Mouse (Mus musculus) heart, embryonic 14.5 days (tissue): ENCODE data around the gene Rhbdd2. TPM values are rescaled to one million over a fixed set of nuclear protein-coding genes. Genes with fewer than 3 reads are reported as not detected.

Source experiments
- ATAC-seq: fragments of 200-750 bp; cut with Nextera tagmentation; 2 replicates; pipeline ENCODE4 v1.8.0; 2017; ENCODE audit warnings: low read depth, moderate TSS enrichment; ENCODE audit not compliant: insufficient number of reproducible peaks, insufficient read depth, low FRiP score
- H3K27ac ChIP-seq, 2 experiments: fragments of 200-500 bp in 1 of 2; fragments of 300-500 bp in 1 of 2; sonication (generic) in 1 of 2; replicated peaks in 1 of 2; 2 replicates each; pipeline ENCODE4 v1.5.1; 2012 to 2014; ENCODE audit warnings: low read depth in 2 of 2, low read length in 2 of 2, control low read depth in 1 of 2, mild to moderate bottlenecking in 1 of 2, mixed read lengths in 1 of 2; ENCODE audit not compliant: control insufficient read depth in 1 of 2, insufficient read depth in 1 of 2
- H3K27me3 ChIP-seq: fragments of 300-500 bp; sonication (generic); 2 replicates; pipeline ENCODE4 v1.6.1; 2014; ENCODE audit warnings: mild to moderate bottlenecking, low read length, control low read depth; ENCODE audit not compliant: control insufficient read depth, insufficient read depth
- H3K36me3 ChIP-seq: fragments of 300-500 bp; sonication (generic); 2 replicates; pipeline ENCODE4 v1.6.1; 2014; ENCODE audit warnings: mild to moderate bottlenecking, control low read depth, low read length, mixed read lengths; ENCODE audit not compliant: control insufficient read depth, insufficient read depth
- H3K4me1 ChIP-seq, 2 experiments: fragments of 200-500 bp in 1 of 2; fragments of 300-500 bp in 1 of 2; sonication (generic) in 1 of 2; 2 replicates each; pipeline ENCODE4 v1.6.1; 2012 to 2014; ENCODE audit warnings: low read length in 2 of 2, control low read depth in 1 of 2, mixed read lengths in 1 of 2; ENCODE audit not compliant: control insufficient read depth in 2 of 2, insufficient read depth in 2 of 2
- H3K4me2 ChIP-seq: fragments of 300-500 bp; sonication (generic); 2 replicates; pipeline ENCODE4 v1.6.1; 2014; ENCODE audit warnings: mild to moderate bottlenecking, low read length
- H3K4me3 ChIP-seq, 2 experiments: fragments of 200-500 bp in 1 of 2; fragments of 300-500 bp in 1 of 2; sonication (generic) in 1 of 2; 2 replicates each; pipeline ENCODE4 v1.5.1; 2012 to 2014; ENCODE audit warnings: low read length in 2 of 2, mild to moderate bottlenecking in 2 of 2, control low read depth in 1 of 2, low read depth in 1 of 2, moderate library complexity in 1 of 2; ENCODE audit not compliant: control insufficient read depth in 1 of 2, insufficient read depth in 1 of 2
- H3K9ac ChIP-seq: fragments of 300-500 bp; sonication (generic); 2 replicates; pipeline ENCODE4 v1.6.1; 2014; ENCODE audit warnings: mild to moderate bottlenecking, low read length
- H3K9me3 ChIP-seq: fragments of 300-500 bp; sonication (generic); 2 replicates; pipeline ENCODE4 v1.6.1; 2016; ENCODE audit warnings: low read length, control low read depth; ENCODE audit not compliant: control insufficient read depth
- WGBS: fragments of 180-500 bp; shearing (Covaris S2); extraction: QIAGEN DNeasy Blood & Tissue Kit; methylation state at CpG from one replicate; pipeline ENCODE4 v1.1.7; 2014; 5-methylcytosine and 5-hydroxymethylcytosine counted together
- polyA plus RNA-seq: library from polyadenylated mRNA; unstranded; fragments of >200 nt; fragmentation: Nextera tagmentation; extraction: Ambion mirVana; gene quantifications from 2 replicates; pipeline ENCODE4 v1.2.1, GENCODE M21; 2014

Rhbdd2 gene
- polyA plus RNA-seq, 1 experiment from 2014 or later = 36.7 TPM

DNA sequence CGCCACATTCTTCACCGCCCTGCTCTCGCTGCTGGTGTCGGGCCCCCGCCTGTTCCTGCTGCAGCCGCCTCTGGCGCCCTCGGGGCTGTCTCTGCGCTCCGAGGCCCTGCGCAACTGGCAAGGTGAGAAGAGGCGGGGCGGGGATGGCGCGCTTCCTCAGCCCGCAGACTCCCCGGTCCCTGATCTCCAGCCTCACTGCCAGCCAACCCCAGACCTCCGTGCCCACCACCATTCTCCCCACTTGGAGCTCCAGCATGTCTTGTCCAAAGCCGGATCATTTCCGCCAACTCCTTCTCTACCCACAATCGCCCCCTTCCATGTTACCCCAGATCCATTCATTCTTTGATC, 353 bp downstream of the Rhbdd2 start:
- 0% methylated on average over 21 of the region's 21 CpGs for WGBS
- H3K4me2 ChIP-seq = peak overlapping the region; percentile 86
- no peaks in the 10 kb centered on the region for H3K27me3 ChIP-seq
- H3K9me3 ChIP-seq = no peaks in the 10 kb centered on the region
- peak; percentile 68 for ATAC-seq
- H3K4me3 ChIP-seq = peak overlapping the region; percentile 84 to 86
- peaks cover 0 to 8% of the 10 kb centered on the region in 2 experiments; a peak in 2 of 4 replicates for H3K4me1 ChIP-seq
- peaks cover 28% of the 10 kb centered on the region for H3K36me3 ChIP-seq
- peak overlapping the region; percentile 74 to 77 for H3K27ac ChIP-seq
- peak overlapping the region; percentile 88 for H3K9ac ChIP-seq

- WGBS = 64% methylated on average over 6 of the region's 7 CpGs
- Histone ChIP-seq H3K4me3 (no peak overlapping the region), H3K4me1 (no peaks in the 10 kb centered on the region), H3K4me2 (no peak overlapping the region), H3K9me3 (no peaks in the 10 kb centered on the region), H3K9ac (no peak overlapping the region), H3K27me3 (no peaks in the 10 kb centered on the region), H3K27ac (no peak overlapping the region; a peak in 1 of 4 replicates), H3K36me3 (peaks cover 58% of the 10 kb centered on the region)
- ATAC-seq = no peak
These were observed 7.5 kb downstream of the Rhbdd2 start for GRCm38 (mm10) chr5:135639760-135640458.

DNA sequence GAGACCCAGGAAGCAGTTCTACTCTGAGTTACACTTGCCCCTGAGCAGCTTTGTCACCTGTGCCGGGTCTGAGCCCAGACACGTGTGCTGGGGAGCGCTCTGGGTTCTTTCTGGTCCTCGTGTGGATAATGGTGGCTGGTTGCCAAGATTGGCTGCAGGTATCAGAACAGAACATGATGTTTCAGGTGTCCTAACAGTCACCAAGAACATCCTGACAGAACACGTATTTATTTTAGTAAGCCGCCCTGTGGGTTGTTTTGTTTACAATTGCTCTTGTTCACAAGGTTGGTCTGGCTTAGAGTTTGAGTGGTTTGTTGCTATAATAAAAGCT, 8.0 kb downstream of the Rhbdd2 start:
- no peaks in the 10 kb centered on the region for H3K9me3 ChIP-seq
- H3K36me3 ChIP-seq = peaks cover 53% of the 10 kb centered on the region
- H3K4me3 ChIP-seq = no peak overlapping the region
- H3K4me2 ChIP-seq = no peak overlapping the region
- H3K27ac ChIP-seq = no peak overlapping the region
- no peaks in the 10 kb centered on the region for H3K4me1 ChIP-seq
- no peak for ATAC-seq
- no peak overlapping the region for H3K9ac ChIP-seq
- 80% methylated on average over 6 of the region's 6 CpGs for WGBS
- no peaks in the 10 kb centered on the region for H3K27me3 ChIP-seq

- Histone ChIP-seq H3K4me1 (no peaks in the 10 kb centered on the region), H3K4me3 (no peak overlapping the region), H3K9me3 (no peaks in the 10 kb centered on the region), H3K27ac (no peak overlapping the region), H3K4me2 (no peak overlapping the region), H3K27me3 (no peaks in the 10 kb centered on the region), H3K9ac (no peak overlapping the region), H3K36me3 (peaks cover 47% of the 10 kb centered on the region)
- WGBS = 93% methylated on average over 1 of the region's 1 CpGs
- no peak for ATAC-seq
These were observed 8.6 kb downstream of the Rhbdd2 start for GRCm38 (mm10) chr5:135641028-135641427.

DNA sequence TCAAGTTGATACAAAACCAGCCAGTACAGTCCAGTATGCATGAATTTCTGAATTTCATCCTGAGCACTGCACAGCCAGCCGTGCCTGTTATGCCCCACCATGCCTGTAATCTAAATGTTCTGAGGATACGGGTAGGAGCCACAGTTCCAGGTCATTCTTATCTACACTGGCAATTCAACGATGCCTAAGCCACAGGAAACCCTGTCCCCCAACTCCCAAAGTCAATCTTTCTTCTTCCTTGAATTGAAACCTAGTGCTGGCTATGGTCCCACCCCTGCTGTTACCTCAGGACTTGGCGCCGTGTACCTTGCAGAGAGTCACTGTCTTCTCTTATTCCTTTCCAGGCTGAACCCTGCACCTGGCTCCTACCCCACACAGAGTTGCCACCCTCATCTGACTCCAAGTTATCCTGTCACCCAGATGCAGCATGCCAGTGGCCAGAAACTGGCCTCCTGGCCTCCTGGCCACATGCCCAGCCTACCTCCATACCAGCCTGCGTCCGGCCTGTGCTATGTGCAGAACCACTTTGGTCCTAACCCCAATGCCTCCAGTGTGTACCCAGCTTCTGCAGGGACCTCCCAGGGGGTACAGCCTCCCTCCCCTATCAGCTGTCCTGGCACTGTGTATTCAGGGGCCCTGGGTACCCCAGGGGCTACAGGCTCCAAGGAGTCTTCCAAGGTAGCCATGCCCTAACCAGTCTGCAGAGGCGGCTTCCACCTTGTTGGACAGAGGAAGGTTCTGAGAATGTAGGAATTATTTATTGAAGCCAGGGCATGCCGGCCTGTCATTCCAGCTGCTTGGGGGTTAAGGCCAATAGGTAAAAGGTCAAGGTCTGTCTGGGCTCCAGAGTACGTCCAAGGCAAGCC, 10.5 kb downstream of the Rhbdd2 start:
- no peak overlapping the region for H3K4me2 ChIP-seq
- no peak overlapping the region for H3K4me3 ChIP-seq
- no peak for ATAC-seq
- WGBS = 79% methylated on average over 10 of the region's 10 CpGs
- H3K9ac ChIP-seq = no peak overlapping the region
- H3K9me3 ChIP-seq = no peaks in the 10 kb centered on the region
- H3K36me3 ChIP-seq = peaks cover 28% of the 10 kb centered on the region
- no peaks in the 10 kb centered on the region for H3K4me1 ChIP-seq
- no peak overlapping the region for H3K27ac ChIP-seq
- no peaks in the 10 kb centered on the region for H3K27me3 ChIP-seq

- peaks cover 28% of the 10 kb centered on the region for H3K36me3 ChIP-seq
- no peak overlapping the region for H3K4me2 ChIP-seq
- no peak for ATAC-seq
- H3K4me3 ChIP-seq = no peak overlapping the region
- no peaks in the 10 kb centered on the region for H3K27me3 ChIP-seq
- no peak overlapping the region for H3K27ac ChIP-seq
- 87% methylated on average over 1 of the region's 1 CpGs for WGBS
- no peaks in the 10 kb centered on the region for H3K4me1 ChIP-seq
- H3K9me3 ChIP-seq = no peaks in the 10 kb centered on the region
- H3K9ac ChIP-seq = no peak overlapping the region
These were observed 11.1 kb downstream of the Rhbdd2 start for GRCm38 (mm10) chr5:135643552-135643842.

DNA sequence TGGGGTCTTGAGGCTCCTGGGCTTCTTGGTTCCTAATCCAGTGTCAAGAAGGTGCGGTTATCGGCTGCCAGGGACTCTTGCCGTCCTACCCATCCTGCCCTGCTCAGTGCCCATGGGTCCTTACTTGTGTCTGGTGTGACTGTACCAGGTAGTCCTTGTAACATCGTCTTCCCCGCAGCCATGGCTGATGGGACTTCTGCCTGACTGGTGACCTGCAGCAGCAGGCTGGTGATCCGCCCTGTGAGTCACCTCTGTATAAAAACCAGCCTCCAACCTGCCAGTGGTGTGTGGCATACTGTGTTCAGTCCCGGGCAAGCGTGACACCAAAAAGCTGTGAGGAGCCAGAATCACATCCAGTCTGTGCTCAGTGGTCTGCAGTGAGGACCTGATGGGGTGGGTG, 11.5 kb downstream of the Rhbdd2 start:
- Histone ChIP-seq H3K9ac (no peak overlapping the region), H3K4me1 (no peaks in the 10 kb centered on the region), H3K27ac (no peak overlapping the region), H3K4me2 (no peak overlapping the region), H3K36me3 (peaks cover 24% of the 10 kb centered on the region), H3K9me3 (no peaks in the 10 kb centered on the region), H3K27me3 (no peaks in the 10 kb centered on the region), H3K4me3 (no peak overlapping the region)
- ATAC-seq = no peak
- 86% methylated on average over 8 of the region's 8 CpGs for WGBS
